Mouse (Mus musculus): ENCODE results near the gene Sez6.
A peak's percentile ranks its signal among the peaks of the same experiment; 100 is the strongest.

DNA sequence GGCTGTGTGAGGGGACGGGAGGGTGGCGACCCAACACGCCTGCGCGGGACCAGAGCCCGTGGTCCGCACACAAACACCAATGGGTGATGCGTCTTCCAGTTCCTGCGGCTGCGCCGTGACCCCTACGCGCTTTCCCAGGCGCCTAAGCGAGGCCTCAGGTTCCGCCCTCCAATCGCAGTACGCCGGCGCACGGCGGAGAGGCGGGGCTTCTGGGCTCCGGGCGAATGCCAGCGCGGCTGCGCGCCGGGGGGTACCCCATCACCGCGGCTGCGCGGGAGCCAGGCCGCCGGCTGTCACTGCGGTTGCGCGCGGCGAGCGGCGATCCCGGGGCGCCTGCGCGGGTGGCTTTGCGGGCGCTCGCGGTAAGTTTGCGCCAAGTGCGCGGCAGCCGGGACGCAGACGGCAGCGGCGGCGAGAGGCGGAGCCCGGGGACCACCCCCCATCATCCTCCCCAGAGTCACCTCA, 51.9 kb downstream of the Sez6 start, which contains the start of gene Phf12:
- no peak for TF ChIP-seq CTCF (IDR thresholded peaks at IDR 0.05; ENCODE audit: control insufficient read depth, insufficient read depth, insufficient replicate concordance, low read depth, low read length)
- TF ChIP-seq POLR2A (IDR thresholded peaks at IDR 0.05; ENCODE audit: control insufficient read depth, low read depth, low read length) = peak; percentile 78

All from testis, adult 2 months (tissue).